Mouse (Mus musculus) retina, postnatal 1 day (tissue): ENCODE measurements around the gene Psg19.
A peak's percentile ranks its signal among the peaks of the same experiment; 100 is the strongest.
"Not testable (repeated sequence)": the region's sequence is repeated elsewhere in the genome, so short reads cannot be mapped to it uniquely, and the experiment has no call there.

Experiments
- DNase-seq: peaks from one replicate; pipeline ENCODE4 v3.0.0-alpha.2; 2012

The Psg19 gene

GRCm38 (mm10) chr7:18798420-18798819 is at the start of gene Psg19:
Gene Psg19, minus strand, starts transcription at chr7:18798520.
- DNase-seq: no peak

DNA sequence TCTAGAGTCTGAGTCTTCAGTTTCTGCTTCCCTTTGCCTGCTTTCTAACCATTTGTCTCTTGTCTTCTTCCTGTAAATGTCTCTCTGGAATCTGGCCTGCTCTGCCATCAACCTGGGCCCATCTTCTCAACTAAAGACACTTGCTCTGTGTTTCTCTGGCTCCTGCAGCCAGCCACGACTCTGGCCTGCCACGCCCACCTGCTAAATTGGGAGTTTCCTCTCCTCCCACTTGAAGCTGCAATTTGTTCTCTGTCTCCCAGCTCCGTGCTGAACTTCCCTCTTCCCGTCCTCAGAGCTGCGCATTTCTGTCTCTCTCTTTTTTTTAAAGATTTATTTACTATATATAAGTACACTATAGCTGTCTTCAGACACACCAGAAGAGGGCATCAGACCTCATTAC is 46.5 kb upstream of the Psg19 start:
- DNase-seq: no peak

DNA sequence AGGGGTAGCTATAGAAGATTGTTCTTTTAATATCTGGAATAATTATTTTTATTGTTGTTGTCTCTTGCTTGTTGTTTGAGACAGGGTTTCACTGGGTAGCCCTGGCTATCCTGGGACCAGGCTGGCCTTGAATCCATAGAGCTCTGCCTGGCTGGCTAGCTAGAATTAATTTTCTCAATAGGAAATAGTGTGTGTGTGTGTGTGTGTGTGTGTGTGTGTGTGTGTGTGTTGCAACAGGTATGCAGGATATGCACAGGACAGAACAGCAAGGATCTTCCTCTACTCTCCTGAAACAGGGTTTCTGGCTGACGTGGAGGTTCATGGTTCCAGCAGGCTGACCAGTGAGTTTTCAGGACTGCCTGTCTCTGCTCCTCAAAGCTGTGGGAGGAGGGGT is 42.9 kb upstream of the Psg19 start:
- no peak for DNase-seq

DNA sequence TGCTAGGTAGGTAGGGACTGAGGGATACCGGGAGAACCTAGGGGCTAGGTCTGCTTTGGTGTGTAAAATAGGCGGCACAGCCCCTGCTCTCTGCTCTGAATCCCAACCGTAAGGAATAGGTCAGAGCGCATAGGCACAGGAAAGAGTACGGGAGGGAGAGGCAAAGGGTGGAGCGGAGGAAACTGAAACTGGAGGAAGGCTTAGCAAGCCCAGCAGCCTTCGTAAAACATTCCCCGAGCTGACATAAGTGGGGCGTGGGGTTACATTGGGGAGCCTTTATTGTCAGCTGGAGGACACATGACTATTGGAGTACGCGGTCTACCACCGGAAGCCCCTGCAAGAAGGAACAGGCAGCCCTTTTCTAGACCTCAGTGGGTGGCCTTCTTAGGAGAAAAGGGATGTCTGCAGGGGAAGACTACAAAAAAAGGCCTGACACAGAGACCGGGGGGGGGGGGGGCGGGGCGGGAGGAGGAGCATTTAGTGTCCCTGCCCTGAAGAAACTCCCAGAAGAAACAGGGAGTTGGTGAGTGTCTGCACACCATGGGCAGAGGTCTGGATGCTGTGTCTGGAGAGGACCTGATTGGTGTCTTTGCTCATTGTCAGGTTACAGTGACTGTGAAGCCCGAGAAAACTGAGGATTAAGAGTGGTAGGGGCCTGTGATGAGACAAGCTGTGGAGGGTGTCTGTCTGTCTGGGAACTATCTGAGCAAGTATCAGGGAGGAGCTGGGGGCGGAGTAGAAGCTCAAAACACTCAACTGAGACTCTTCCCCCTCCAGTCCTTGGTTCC is 42.3 kb upstream of the Psg19 start:
- DNase-seq: peak; percentile 69

DNA sequence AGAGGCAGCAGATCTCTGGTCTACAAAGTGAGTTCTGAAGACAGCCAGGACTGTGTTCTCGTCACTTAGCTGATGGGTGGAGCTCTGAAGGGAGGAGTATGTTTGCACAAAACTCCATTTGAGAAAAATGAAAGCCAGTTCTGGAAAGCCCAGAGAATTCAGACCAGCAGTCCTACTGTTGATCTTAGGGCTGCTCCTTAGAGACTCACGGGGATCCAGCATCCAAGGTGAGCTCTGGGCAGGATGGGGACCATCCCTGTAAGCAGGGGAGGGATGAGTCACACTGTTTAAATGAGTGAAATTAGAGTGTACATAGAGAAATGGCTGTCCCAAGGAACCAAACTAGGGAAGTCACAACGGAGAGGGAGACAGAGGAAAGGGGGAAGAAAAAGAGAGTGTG is 41.5 kb upstream of the Psg19 start, which contains the start of gene Mill2:
TSS of gene Mill2 (plus strand) at position 102 of the 400 bp plus-strand sequence.
- DNase-seq: no peak

DNA sequence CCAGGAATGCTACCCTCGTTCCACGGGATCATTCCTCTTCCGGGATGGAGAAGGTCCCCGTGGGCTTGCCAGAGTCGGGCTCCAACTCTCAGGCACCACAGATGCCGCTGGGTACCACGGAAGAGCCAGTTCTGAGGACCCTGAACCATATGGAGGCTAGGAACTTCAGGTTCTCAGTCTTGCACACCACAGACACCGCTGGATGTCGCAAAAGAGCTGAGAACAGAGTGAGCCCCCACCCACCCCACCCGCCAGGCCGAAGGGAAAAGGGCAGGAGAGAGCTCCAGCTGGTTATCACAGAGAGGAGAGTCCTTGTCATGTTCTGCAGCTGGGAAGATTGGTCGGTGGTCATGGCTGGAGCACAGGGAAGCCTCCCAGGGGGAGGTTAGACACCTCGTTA is 34.0 kb upstream of the Psg19 start:
- DNase-seq: no peak

- DNase-seq: no peak
These were observed 31.2 kb upstream of the Psg19 start for GRCm38 (mm10) chr7:18829545-18829944.

- peak; percentile 21 for DNase-seq
These were observed 30.3 kb upstream of the Psg19 start for GRCm38 (mm10) chr7:18828592-18828991.

DNA sequence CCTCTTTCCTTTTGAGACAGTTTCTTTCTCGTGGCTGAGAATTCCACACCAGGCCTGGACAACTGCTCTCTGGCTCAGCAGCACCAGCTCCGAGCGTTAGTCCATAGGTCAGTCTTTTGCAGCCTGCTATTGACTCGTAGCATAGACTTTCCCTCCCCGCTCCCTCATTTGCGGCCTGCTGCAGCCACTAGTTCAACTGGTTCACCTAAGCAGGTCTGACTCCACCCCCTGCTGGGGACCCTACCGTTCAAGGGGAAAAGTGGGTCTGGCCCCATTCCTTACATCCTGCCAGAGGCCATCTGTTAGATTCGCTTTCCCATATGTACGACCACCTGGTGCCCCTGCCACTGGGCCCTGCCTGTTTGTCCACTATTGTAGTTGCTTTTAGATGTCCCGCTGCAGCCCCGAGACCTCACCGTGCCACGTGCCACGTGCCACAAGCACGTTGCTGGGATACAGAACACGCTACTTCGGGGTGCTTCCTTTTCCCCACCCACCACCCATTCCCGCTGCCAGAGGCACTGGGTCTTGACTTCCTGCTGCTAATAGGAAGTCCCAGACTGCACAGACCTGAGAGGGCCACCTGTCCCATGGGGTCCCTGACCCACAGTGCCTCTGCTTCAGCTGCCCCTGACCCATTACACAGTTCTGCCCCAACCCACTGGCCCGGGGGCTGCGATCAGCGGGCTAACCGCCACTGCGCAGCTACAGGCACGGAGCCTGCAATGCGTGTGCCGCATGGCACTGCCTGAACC is 29.6 kb upstream of the Psg19 start:
- no peak for DNase-seq

GRCm38 (mm10) chr7:18821507-18821906 is 23.2 kb upstream of the Psg19 start, which contains the start of gene Psg17:
Gene Psg17, minus strand, starts transcription at chr7:18821607.
- no peak for DNase-seq

DNA sequence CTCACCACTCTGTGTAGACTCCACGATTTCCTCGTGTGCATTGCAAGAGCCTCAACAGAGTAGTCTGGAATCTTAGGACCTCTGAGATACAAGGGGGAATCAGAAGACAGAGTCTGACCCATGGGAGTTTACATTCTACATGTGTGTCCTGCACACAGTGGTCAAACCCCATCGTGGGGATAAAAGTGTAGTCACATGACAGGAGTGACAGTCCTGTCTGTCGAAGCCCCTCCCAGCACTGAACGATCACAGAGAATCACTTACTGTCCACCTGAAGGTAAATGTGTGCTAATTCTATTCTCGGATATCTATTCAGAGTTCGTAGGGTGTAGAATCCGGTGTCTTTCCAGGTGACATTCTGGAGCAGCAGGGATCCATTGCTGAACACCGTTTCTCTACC is 20.0 kb upstream of the Psg19 start:
- no peak for DNase-seq

GRCm38 (mm10) chr7:18803526-18803925 is 5.2 kb upstream of the Psg19 start:
- no peak for DNase-seq

- DNase-seq: no peak
These were observed 809 bp upstream of the Psg19 start for GRCm38 (mm10) chr7:18799129-18799528.

DNA sequence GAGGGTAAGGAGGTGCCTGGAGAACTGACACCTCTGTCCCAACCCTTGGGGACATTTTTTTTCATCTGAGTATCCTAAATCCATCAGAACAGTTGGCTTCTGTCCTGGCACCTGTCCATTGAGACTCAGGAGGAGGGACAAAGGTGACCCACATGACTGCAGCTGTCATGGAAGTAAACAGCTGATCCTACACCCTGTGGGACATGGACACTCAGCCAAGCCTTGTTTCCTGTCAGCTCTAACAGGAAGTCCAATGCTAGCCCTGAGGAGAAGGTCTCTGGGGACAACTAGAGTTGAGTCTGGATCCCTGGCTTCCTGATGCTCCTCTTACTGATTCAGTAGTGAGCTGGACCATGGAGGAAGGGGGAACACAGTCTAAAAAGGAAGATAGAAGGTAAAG is 7.6 kb downstream of the Psg19 start:
- DNase-seq: not testable (repeated sequence)

- DNase-seq: peak; percentile 21
These were observed 17.0 kb downstream of the Psg19 start for GRCm38 (mm10) chr7:18781301-18781700.

- no peak for DNase-seq
These were observed 19.0 kb downstream of the Psg19 start for GRCm38 (mm10) chr7:18779337-18779781.

GRCm38 (mm10) chr7:18762885-18763284 is 35.4 kb downstream of the Psg19 start:
- not testable (repeated sequence) for DNase-seq

DNA sequence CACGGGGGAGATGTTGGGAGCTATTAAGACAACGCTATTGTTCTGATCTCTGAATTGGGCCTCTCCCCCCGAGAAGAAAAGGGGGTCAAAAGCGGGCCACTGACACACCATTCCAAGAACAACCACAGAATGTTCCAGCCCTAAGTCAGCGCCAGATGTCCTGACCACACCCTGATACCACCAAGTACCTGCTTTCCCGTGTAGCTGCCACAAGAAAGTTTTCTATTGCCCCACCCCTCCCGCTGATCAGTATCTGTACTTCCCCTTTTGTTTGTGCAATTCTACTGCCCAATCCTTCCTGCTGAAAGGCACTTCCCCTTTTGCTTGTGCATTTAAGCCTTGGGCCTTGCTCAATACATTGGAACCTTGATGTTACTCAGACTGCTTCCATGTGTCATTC is 38.2 kb downstream of the Psg19 start:
- DNase-seq: not testable (repeated sequence)

GRCm38 (mm10) chr7:18749896-18750477 is 48.3 kb downstream of the Psg19 start:
- DNase-seq: peak; percentile 77

DNA sequence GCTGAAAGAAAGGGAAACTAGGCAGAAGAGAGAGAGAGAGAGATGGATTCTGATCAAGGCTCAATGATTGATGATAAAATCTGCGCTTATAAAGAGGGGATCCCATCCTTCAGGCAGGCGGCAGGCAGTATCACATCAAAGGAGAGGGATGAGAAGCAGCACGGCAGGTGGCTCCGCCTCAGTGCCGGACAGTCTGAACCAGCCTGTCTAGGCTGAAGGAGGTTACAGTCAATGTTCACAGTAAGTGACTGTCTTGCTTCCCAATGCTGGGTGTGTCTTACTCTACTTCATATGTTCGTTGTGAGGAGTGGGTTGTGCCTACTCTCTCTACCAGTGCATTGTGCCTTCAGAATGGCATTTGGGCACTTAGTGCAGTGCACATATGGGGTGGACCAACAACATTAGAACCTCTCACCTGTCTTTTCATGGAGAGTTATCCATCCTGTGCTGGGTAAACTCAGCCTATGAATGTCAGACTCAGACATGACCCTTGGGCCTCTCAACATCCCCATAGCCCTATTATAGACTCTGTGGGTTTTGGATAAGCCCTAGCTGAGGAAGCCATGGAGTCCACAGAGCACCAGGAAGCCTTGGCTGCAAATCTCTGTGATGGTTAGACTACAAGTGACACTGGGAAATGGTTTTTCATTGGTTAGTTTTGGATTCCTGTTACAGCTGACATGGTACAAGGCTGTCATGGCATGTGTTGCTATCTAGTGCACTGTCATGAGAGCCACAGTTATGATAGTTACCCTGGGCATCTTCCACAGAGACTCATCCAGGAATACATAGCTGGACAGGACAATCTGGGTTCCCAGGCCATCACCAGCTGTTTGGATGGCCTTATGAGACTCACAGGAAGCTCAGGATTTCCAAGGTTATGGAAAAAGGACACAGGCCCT is 49.1 kb downstream of the Psg19 start:
- DNase-seq: no peak

GRCm38 (mm10) chr7:18747420-18747819 is 50.9 kb downstream of the Psg19 start:
- not testable (repeated sequence) for DNase-seq

- peak; percentile 14 for DNase-seq
These were observed 52.0 kb downstream of the Psg19 start for GRCm38 (mm10) chr7:18746189-18746860.
